Mouse (Mus musculus): ENCODE measurements at regions not wholly inside any gene's neighbourhood (a gene's known extent, or its start where the extent isn't known, plus 50 kb on each side); places are given as distances from the start of the nearest gene placed in this dataset.
A peak's percentile ranks its signal among the peaks of the same experiment; 100 is the strongest.

- peaks cover 2% of the 10 kb centered on the region; the same call in 1 of the 2 replicates for H3K4me1 ChIP-seq (ENCODE audit: insufficient read depth, low read depth, low read length)
- H3K4me2 ChIP-seq (replicated peaks; ENCODE audit: low read depth, low read length) = no peak overlapping the region
- H3K4me3 ChIP-seq (ENCODE audit: low read depth, low read length) = no peak overlapping the region
- ATAC-seq (no peak), DNase-seq (ENCODE audit: low spot score) (peak; percentile 30)
- no peak for TF ChIP-seq EP300 (IDR thresholded peaks at IDR 0.05)
- no peak for TF ChIP-seq CTCF (IDR thresholded peaks at IDR 0.05)
- no peak overlapping the region for H3K27ac ChIP-seq (ENCODE audit: low read length)
- H3K9me3 ChIP-seq (ENCODE audit: low read length) = no peaks in the 10 kb centered on the region
- H3K27me3 ChIP-seq (replicated peaks; ENCODE audit: insufficient read depth, low read length) = no peaks in the 10 kb centered on the region
- 48% methylated on average over 11 of the region's 11 CpGs for WGBS
- no peak overlapping the region for H3K9ac ChIP-seq (replicated peaks; ENCODE audit: low read depth)
- H3K36me3 ChIP-seq (ENCODE audit: insufficient read depth, low read length) = no peaks in the 10 kb centered on the region
Measured at GRCm38 (mm10) chr5:118978921-118979630, 418.6 kb downstream of the Med13l start.

GRCm38 (mm10) chr5:118981046-118981445, 420.6 kb downstream of the Med13l start:
- Histone ChIP-seq H3K4me2 (replicated peaks; ENCODE audit: low read depth, low read length) (no peak overlapping the region), H3K4me3 (ENCODE audit: low read depth, low read length) (no peak overlapping the region), H3K27ac (ENCODE audit: low read length) (no peak overlapping the region), H3K4me1 (ENCODE audit: insufficient read depth, low read depth, low read length) (peaks cover 2% of the 10 kb centered on the region; the same call in 1 of the 2 replicates), H3K9ac (replicated peaks; ENCODE audit: low read depth) (no peak overlapping the region), H3K9me3 (ENCODE audit: low read length) (no peaks in the 10 kb centered on the region), H3K36me3 (ENCODE audit: insufficient read depth, low read length) (no peaks in the 10 kb centered on the region), H3K27me3 (replicated peaks; ENCODE audit: insufficient read depth, low read length) (no peaks in the 10 kb centered on the region)
- TF ChIP-seq CTCF (IDR thresholded peaks at IDR 0.05) (peak; percentile 19), EP300 (IDR thresholded peaks at IDR 0.05) (peak; percentile 84)
- DNase-seq (ENCODE audit: low spot score) (peak; percentile 69), ATAC-seq (peak; percentile 95)
- 21% methylated on average over 16 of the region's 16 CpGs for WGBS

DNA sequence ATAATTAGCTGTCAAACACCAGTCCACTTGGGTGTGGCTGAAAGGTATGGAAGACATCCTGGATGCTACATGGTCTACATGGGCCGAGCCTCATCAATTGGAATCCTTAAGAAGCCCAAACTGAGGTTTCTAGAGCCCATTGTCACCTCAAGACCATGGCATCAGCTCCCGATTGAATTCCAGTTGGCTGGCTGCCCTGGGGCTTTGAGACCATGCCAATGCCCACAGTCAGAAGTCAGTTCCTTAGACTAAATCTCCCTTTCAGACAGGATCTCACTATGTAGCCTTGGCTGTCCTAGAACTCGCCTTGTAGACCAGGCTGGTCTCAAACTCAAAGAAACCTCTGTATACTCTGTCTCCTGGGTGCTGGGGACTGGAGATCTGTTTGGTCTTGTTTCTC, 423.8 kb downstream of the Med13l start:
- no peak overlapping the region for H3K27ac ChIP-seq (ENCODE audit: low read length)
- H3K27me3 ChIP-seq (replicated peaks; ENCODE audit: insufficient read depth, low read length) = no peaks in the 10 kb centered on the region
- no peaks in the 10 kb centered on the region for H3K9me3 ChIP-seq (ENCODE audit: low read length)
- H3K4me3 ChIP-seq (ENCODE audit: low read depth, low read length) = no peak overlapping the region
- H3K4me1 ChIP-seq (ENCODE audit: insufficient read depth, low read depth, low read length) = peaks cover 2% of the 10 kb centered on the region; the same call in 1 of the 2 replicates
- TF ChIP-seq EP300 (IDR thresholded peaks at IDR 0.05) = no peak
- no peak for TF ChIP-seq CTCF (IDR thresholded peaks at IDR 0.05)
- H3K36me3 ChIP-seq (ENCODE audit: insufficient read depth, low read length) = no peaks in the 10 kb centered on the region
- no peak overlapping the region for H3K9ac ChIP-seq (replicated peaks; ENCODE audit: low read depth)
- no peak for DNase-seq (ENCODE audit: low spot score)
- H3K4me2 ChIP-seq (replicated peaks; ENCODE audit: low read depth, low read length) = no peak overlapping the region
- ATAC-seq = no peak
- 77% methylated on average over 3 of the region's 3 CpGs for WGBS

GRCm38 (mm10) chr5:118984797-118985408, 424.4 kb downstream of the Med13l start:
- no peaks in the 10 kb centered on the region for H3K9me3 ChIP-seq (ENCODE audit: low read length)
- peaks cover 2% of the 10 kb centered on the region; the same call in 1 of the 2 replicates for H3K4me1 ChIP-seq (ENCODE audit: insufficient read depth, low read depth, low read length)
- 68% methylated on average over 9 of the region's 9 CpGs for WGBS
- H3K36me3 ChIP-seq (ENCODE audit: insufficient read depth, low read length) = no peaks in the 10 kb centered on the region
- ATAC-seq (no peak), DNase-seq (ENCODE audit: low spot score) (no peak)
- H3K27me3 ChIP-seq (replicated peaks; ENCODE audit: insufficient read depth, low read length) = no peaks in the 10 kb centered on the region
- no peak overlapping the region for H3K4me3 ChIP-seq (ENCODE audit: low read depth, low read length)
- no peak overlapping the region for H3K27ac ChIP-seq (ENCODE audit: low read length)
- no peak overlapping the region for H3K9ac ChIP-seq (replicated peaks; ENCODE audit: low read depth)
- H3K4me2 ChIP-seq (replicated peaks; ENCODE audit: low read depth, low read length) = no peak overlapping the region
- no peak for TF ChIP-seq EP300 (IDR thresholded peaks at IDR 0.05)
- no peak for TF ChIP-seq CTCF (IDR thresholded peaks at IDR 0.05)

DNA sequence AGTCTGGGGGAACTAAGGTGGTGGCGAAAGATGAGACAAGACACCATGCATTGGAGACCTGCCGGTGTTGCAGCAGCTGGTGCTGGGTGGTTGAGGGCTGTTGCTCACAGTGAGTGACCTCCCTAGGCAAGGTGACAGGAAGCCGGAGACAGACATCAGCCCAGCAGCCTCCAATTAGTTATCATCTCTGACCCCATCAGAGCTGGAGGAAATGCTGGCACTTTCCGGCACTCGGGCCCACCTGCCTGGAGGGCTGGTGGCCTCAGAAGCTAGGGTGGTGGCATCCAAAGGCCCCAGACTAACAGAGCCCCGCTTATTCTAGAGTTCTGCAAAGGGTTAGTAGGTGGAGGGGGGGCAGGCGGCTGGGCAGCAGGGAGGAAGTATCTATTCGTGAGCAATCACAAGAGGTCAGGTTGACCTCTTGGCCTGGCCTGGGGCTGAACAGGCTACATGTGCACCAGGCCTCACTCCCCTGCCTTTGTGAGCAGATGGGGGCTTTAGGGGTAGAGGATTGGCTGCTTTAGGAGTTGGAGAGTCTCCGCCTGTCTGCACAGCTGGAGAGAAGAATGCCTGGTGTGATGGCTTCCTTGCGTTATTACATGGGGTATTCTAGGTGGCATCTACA, 427.0 kb downstream of the Med13l start:
- Histone ChIP-seq H3K4me1 (ENCODE audit: insufficient read depth, low read depth, low read length) (no peaks in the 10 kb centered on the region), H3K27ac (ENCODE audit: low read length) (no peak overlapping the region), H3K27me3 (replicated peaks; ENCODE audit: insufficient read depth, low read length) (no peaks in the 10 kb centered on the region), H3K4me3 (ENCODE audit: low read depth, low read length) (no peak overlapping the region), H3K9ac (replicated peaks; ENCODE audit: low read depth) (no peak overlapping the region), H3K9me3 (ENCODE audit: low read length) (no peaks in the 10 kb centered on the region), H3K36me3 (ENCODE audit: insufficient read depth, low read length) (no peaks in the 10 kb centered on the region), H3K4me2 (replicated peaks; ENCODE audit: low read depth, low read length) (no peak overlapping the region)
- 54% methylated on average over 10 of the region's 10 CpGs for WGBS
- TF ChIP-seq CTCF (IDR thresholded peaks at IDR 0.05) (no peak), EP300 (IDR thresholded peaks at IDR 0.05) (no peak)
- ATAC-seq (no peak), DNase-seq (ENCODE audit: low spot score) (no peak)

GRCm38 (mm10) chr5:118999124-118999523, 438.6 kb downstream of the Med13l start:
- Histone ChIP-seq H3K4me3 (ENCODE audit: low read depth, low read length) (no peak overlapping the region), H3K27ac (ENCODE audit: low read length) (no peak overlapping the region), H3K9ac (replicated peaks; ENCODE audit: low read depth) (no peak overlapping the region), H3K36me3 (ENCODE audit: insufficient read depth, low read length) (no peaks in the 10 kb centered on the region), H3K4me2 (replicated peaks; ENCODE audit: low read depth, low read length) (no peak overlapping the region), H3K9me3 (ENCODE audit: low read length) (no peaks in the 10 kb centered on the region), H3K4me1 (ENCODE audit: insufficient read depth, low read depth, low read length) (no peaks in the 10 kb centered on the region), H3K27me3 (replicated peaks; ENCODE audit: insufficient read depth, low read length) (no peaks in the 10 kb centered on the region)
- ATAC-seq = no peak
- WGBS = 18% methylated on average over 14 of the region's 15 CpGs
- no peak for DNase-seq (ENCODE audit: low spot score)
- no peak for TF ChIP-seq EP300 (IDR thresholded peaks at IDR 0.05)
- no peak for TF ChIP-seq CTCF (IDR thresholded peaks at IDR 0.05)

Data from lung, postnatal 0 days (tissue).